ENCODE assay signal across 25 mouse cellular contexts in genomic region chr8:44455433-44455832, GRCm38 (mm10).
DNase-seq lines count a peak whose midpoint lies in the region; ATAC-seq and TF ChIP-seq lines count a peak whose summit lies in the region.
"Had no signal": no experiment of that assay in that cellular context is flagged by ENCODE, and none has a peak within 500 bp of the region (broad histone marks: within the 10 kb centered on the region; RNA-seq: fewer than 3 reads in every experiment).

No protein-coding gene starts in this region.

- CTCF ChIA-PET in Patski (lab: Charles Lee), result no interaction called here

- H3K9me3 ChIP-seq in intestine, postnatal 0 days (ENCODE audit: control insufficient read depth), result no peaks in the 10 kb centered on the region
- no peaks in the 10 kb centered on the region for H3K9me3 ChIP-seq in intestine, embryonic 15.5 days
- no peaks in the 10 kb centered on the region for H3K9me3 ChIP-seq in embryonic facial prominence, embryonic 10.5 days
- H3K9me3 ChIP-seq: embryonic facial prominence, embryonic 12.5 days; embryonic facial prominence, embryonic 15.5 days; forebrain, embryonic 12.5 days; forebrain, embryonic 15.5 days; hindbrain, embryonic 10.5 days; hindbrain, embryonic 13.5 days had no signal

- no peak for TF ChIP-seq CTCF in intestine, postnatal 0 days (IDR thresholded peaks at IDR 0.05; ENCODE audit: low read depth)
- no peak for TF ChIP-seq CTCF in Patski (IDR thresholded peaks at IDR 0.05)

- TF ChIP-seq POLR2A in myocyte (IDR thresholded peaks at IDR 0.05; ENCODE audit: insufficient read length, low read depth), result no peak

- no peak overlapping the region for H3ac ChIP-seq in myocyte (ENCODE audit: control insufficient read depth, insufficient read length)

- no peak overlapping the region for H3K4me3 ChIP-seq in intestine, postnatal 0 days (ENCODE audit: low read depth, low read length)
- no peak overlapping the region for H3K4me3 ChIP-seq in intestine, embryonic 15.5 days (replicated peaks)
- H3K4me3 ChIP-seq in myocyte, result no peak overlapping the region
- H3K4me3 ChIP-seq in embryonic facial prominence, embryonic 10.5 days, result no peak overlapping the region
- H3K4me3 ChIP-seq: embryonic facial prominence, embryonic 12.5 days; embryonic facial prominence, embryonic 15.5 days; erythroblast, embryonic 14.5 days; forebrain, embryonic 12.5 days; forebrain, embryonic 15.5 days; hindbrain, embryonic 10.5 days; hindbrain, embryonic 13.5 days had no signal

- no peak overlapping the region for H3K4me2 ChIP-seq in intestine, postnatal 0 days (replicated peaks; ENCODE audit: low read depth)
- no peak overlapping the region for H3K4me2 ChIP-seq in intestine, embryonic 15.5 days (replicated peaks)
- peak overlapping the region; percentile 10 for H3K4me2 ChIP-seq in myocyte (ENCODE audit: low read depth)
- H3K4me2 ChIP-seq: embryonic facial prominence, embryonic 12.5 days; embryonic facial prominence, embryonic 15.5 days; forebrain, embryonic 12.5 days; forebrain, embryonic 15.5 days; heart, embryonic 11.5 days; hindbrain, embryonic 13.5 days had no signal

- no peak for DNase-seq in Patski (ENCODE audit: low read depth, low spot score)
- DNase-seq in embryonic facial prominence, embryonic 10.5 days (ENCODE audit: low spot score), result no peak
- no peak for DNase-seq in cerebellum, adult 9-11 months
- DNase-seq: adrenal gland, adult 2 months; adrenal gland, postnatal 14 days; cerebellum, adult 11 months; cerebellum, postnatal 10 days; cerebellum, postnatal 36 days; gastrocnemius, postnatal 10 days; gastrocnemius, postnatal 36 days; heart, adult 11 months; heart, postnatal 36 days had no signal

- H3K27me3 ChIP-seq in intestine, postnatal 0 days (replicated peaks; ENCODE audit: control insufficient read depth, insufficient read depth, low read length), result 0 out of 2 replicates have a peak, but pooled peaks cover 4% of the 10 kb centered on the region
- H3K27me3 ChIP-seq in intestine, embryonic 15.5 days (replicated peaks), result no peaks in the 10 kb centered on the region
- H3K27me3 ChIP-seq in Patski, result no peaks in the 10 kb centered on the region
- no peaks in the 10 kb centered on the region for H3K27me3 ChIP-seq in myocyte (ENCODE audit: control insufficient read depth, insufficient read depth, insufficient read length)
- no peaks in the 10 kb centered on the region for H3K27me3 ChIP-seq in embryonic facial prominence, embryonic 10.5 days (replicated peaks; ENCODE audit: low read depth, poor library complexity, severe bottlenecking)
- H3K27me3 ChIP-seq: embryonic facial prominence, embryonic 12.5 days; embryonic facial prominence, embryonic 15.5 days; forebrain, embryonic 12.5 days; forebrain, embryonic 15.5 days; hindbrain, embryonic 13.5 days had no signal

- in situ Hi-C loops in Patski (cut with MboI; ENCODE audit: low pct_unique_long_range_greater_than_20kb), result no loop called here

- no peaks in the 10 kb centered on the region for H3K79me2 ChIP-seq in myocyte (ENCODE audit: control insufficient read depth, insufficient read depth)

- no peak overlapping the region for H3K9ac ChIP-seq in intestine, postnatal 0 days (ENCODE audit: low read depth, low read length)
- H3K9ac ChIP-seq in intestine, embryonic 15.5 days, result no peak overlapping the region
- H3K9ac ChIP-seq: embryonic facial prominence, embryonic 12.5 days; embryonic facial prominence, embryonic 15.5 days; forebrain, embryonic 12.5 days; forebrain, embryonic 15.5 days; hindbrain, embryonic 13.5 days had no signal

- 49% methylated on average over 3 of the region's 3 CpGs for WGBS in intestine, postnatal 0 days
- WGBS in intestine, embryonic 15.5 days, result 64% methylated on average over 3 of the region's 3 CpGs
- WGBS in embryonic facial prominence, embryonic 10.5 days, result 73% methylated on average over 3 of the region's 3 CpGs

- H3K36me3 ChIP-seq in intestine, postnatal 0 days (ENCODE audit: control insufficient read depth, insufficient read depth), result no peaks in the 10 kb centered on the region
- H3K36me3 ChIP-seq in intestine, embryonic 15.5 days, result no peaks in the 10 kb centered on the region
- no peaks in the 10 kb centered on the region for H3K36me3 ChIP-seq in myocyte (ENCODE audit: control insufficient read depth, insufficient read depth)
- no peaks in the 10 kb centered on the region for H3K36me3 ChIP-seq in embryonic facial prominence, embryonic 10.5 days (replicated peaks)
- H3K36me3 ChIP-seq: embryonic facial prominence, embryonic 12.5 days; embryonic facial prominence, embryonic 15.5 days; forebrain, embryonic 12.5 days; forebrain, embryonic 15.5 days; hindbrain, embryonic 10.5 days; hindbrain, embryonic 13.5 days had no signal

- H3K4me1 ChIP-seq in intestine, postnatal 0 days (replicated peaks; ENCODE audit: control insufficient read depth, insufficient read depth, low read length), result no peaks in the 10 kb centered on the region
- no peaks in the 10 kb centered on the region for H3K4me1 ChIP-seq in intestine, embryonic 15.5 days (replicated peaks)
- H3K4me1 ChIP-seq in embryonic facial prominence, embryonic 10.5 days, result peaks cover 5% of the 10 kb centered on the region
- H3K4me1 ChIP-seq: embryonic facial prominence, embryonic 12.5 days; embryonic facial prominence, embryonic 15.5 days; forebrain, embryonic 12.5 days; forebrain, embryonic 15.5 days; hindbrain, embryonic 10.5 days; hindbrain, embryonic 13.5 days had no signal

- ATAC-seq in intestine, postnatal 0 days, result peak; percentile 17; the same call in 1 of the 2 replicates
- ATAC-seq in intestine, embryonic 15.5 days, result no peak
- ATAC-seq in Patski, result peak; percentile 89
- ATAC-seq: CD4-positive, CD25-positive, alpha-beta regulatory T cell, adult 4 months; forebrain, embryonic 15.5 days; hindbrain, embryonic 16.5 days had no signal

- POLR2A ChIA-PET in Patski (lab: Charles Lee), result no interaction called here

- no peak overlapping the region for H3K27ac ChIP-seq in intestine, postnatal 0 days (ENCODE audit: low read depth, low read length)
- no peak overlapping the region for H3K27ac ChIP-seq in intestine, embryonic 15.5 days
- H3K27ac ChIP-seq in embryonic facial prominence, embryonic 10.5 days (replicated peaks), result no peak overlapping the region
- H3K27ac ChIP-seq: embryonic facial prominence, embryonic 12.5 days; embryonic facial prominence, embryonic 15.5 days; forebrain, embryonic 12.5 days; forebrain, embryonic 15.5 days; hindbrain, embryonic 10.5 days; hindbrain, embryonic 13.5 days had no signal

TF ChIP-seq in myocyte, 11 proteins besides CTCF, POLR2A, EP300 and RAD21:
- TF ChIP-seq TCF3 (IDR thresholded peaks at IDR 0.05; ENCODE audit: insufficient read length, low read depth) (no peak), USF1 (IDR thresholded peaks at IDR 0.05; ENCODE audit: low read depth) (no peak), MYOG (IDR thresholded peaks at IDR 0.05; ENCODE audit: control insufficient read depth in 1 of 3, insufficient read depth in 1 of 3, insufficient read length in 2 of 3, low read depth in 2 of 3) (no peak), TCF12 (IDR thresholded peaks at IDR 0.05; ENCODE audit: insufficient read depth, poor library complexity, severe bottlenecking) (no peak), SRF (IDR thresholded peaks at IDR 0.05; ENCODE audit: control insufficient read depth, insufficient read length, low read depth) (no peak), E2F4 (IDR thresholded peaks at IDR 0.05; ENCODE audit: insufficient read depth) (no peak), MAX (IDR thresholded peaks at IDR 0.05; ENCODE audit: low read depth) (no peak), CEBPB (IDR thresholded peaks at IDR 0.05; ENCODE audit: insufficient read depth, poor library complexity, severe bottlenecking) (no peak), REST (IDR thresholded peaks at IDR 0.05; ENCODE audit: insufficient read depth, insufficient read length) (no peak), MYOD1 (IDR thresholded peaks at IDR 0.05; ENCODE audit: control insufficient read depth in 1 of 3, insufficient read length in 2 of 3, low read depth in 2 of 3) (no peak), POLR2AphosphoS2 (IDR thresholded peaks at IDR 0.05; ENCODE audit: insufficient read length, low read depth) (no peak)
